Mouse (Mus musculus): Measurements from ENCODE around the gene Mex3d. TPM values are rescaled to one million over a fixed set of nuclear protein-coding genes. Genes with fewer than 3 reads are reported as not detected.

The Mex3d gene
- polyA plus RNA-seq, 1 experiment from 2014 or later = 22.7 TPM

DNA sequence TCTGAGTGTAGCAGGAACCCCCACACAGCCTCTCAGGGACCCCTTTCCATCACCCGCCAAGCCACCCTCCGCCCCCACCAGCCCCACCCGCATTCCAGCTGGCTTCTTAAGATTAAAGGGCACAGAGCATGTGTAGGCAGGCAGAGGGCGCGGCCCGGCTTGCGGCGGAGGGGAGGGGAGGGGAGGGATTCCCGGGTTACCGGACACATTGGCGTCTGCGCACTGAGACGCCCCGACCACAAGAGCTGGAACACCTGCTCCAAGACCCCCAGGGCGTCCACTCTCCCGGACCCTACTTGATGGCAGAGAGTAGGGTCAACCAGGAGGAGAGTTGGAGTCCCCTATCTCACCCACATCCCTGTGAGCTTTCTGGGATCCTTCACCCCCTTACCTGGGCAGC, 42.3 kb downstream of the Mex3d start:
- WGBS = 2% methylated on average over 16 of the region's 16 CpGs
- Histone ChIP-seq H3K9me3 (no peaks in the 10 kb centered on the region), H3K4me1 (peaks cover 38% of the 10 kb centered on the region), H3K4me3 (no peak overlapping the region), H3K27ac (replicated peaks) (no peak overlapping the region), H3K4me2 (replicated peaks) (no peak overlapping the region), H3K27me3 (peaks cover 96% of the 10 kb centered on the region), H3K36me3 (no peaks in the 10 kb centered on the region), H3K9ac (replicated peaks) (no peak overlapping the region)
- ATAC-seq (replicated peaks) = no peak

GRCm38 (mm10) chr10:80344131-80344661, 43.3 kb downstream of the Mex3d start:
- H3K9me3 ChIP-seq = no peaks in the 10 kb centered on the region
- peaks cover 92% of the 10 kb centered on the region for H3K27me3 ChIP-seq
- no peak overlapping the region for H3K4me3 ChIP-seq
- peaks cover 38% of the 10 kb centered on the region for H3K4me1 ChIP-seq
- H3K36me3 ChIP-seq = no peaks in the 10 kb centered on the region
- H3K27ac ChIP-seq (replicated peaks) = no peak overlapping the region
- no peak overlapping the region for H3K4me2 ChIP-seq (replicated peaks)
- no peak for ATAC-seq (replicated peaks)
- no peak overlapping the region for H3K9ac ChIP-seq (replicated peaks)
- WGBS = 40% methylated on average over 9 of the region's 9 CpGs

GRCm38 (mm10) chr10:80343425-80343895, 44.0 kb downstream of the Mex3d start:
- no peak overlapping the region for H3K27ac ChIP-seq (replicated peaks)

GRCm38 (mm10) chr10:80342749-80343424, 44.6 kb downstream of the Mex3d start:
- Histone ChIP-seq H3K9me3 (no peaks in the 10 kb centered on the region), H3K27ac (replicated peaks) (no peak overlapping the region), H3K27me3 (peaks cover 79% of the 10 kb centered on the region), H3K4me1 (peaks cover 30% of the 10 kb centered on the region), H3K4me3 (peak overlapping the region; percentile 36), H3K4me2 (replicated peaks) (peak overlapping the region; percentile 46), H3K36me3 (no peaks in the 10 kb centered on the region), H3K9ac (replicated peaks) (no peak overlapping the region)
- peak; percentile 78 for ATAC-seq (replicated peaks)
- under 1% methylated on average over 26 of the region's 33 CpGs for WGBS

More at GRCm38 (mm10) chr10:80343425-80343895, 44.0 kb downstream of the Mex3d start:
- Histone ChIP-seq H3K4me1 (peaks cover 34% of the 10 kb centered on the region), H3K4me2 (replicated peaks) (peak overlapping the region; percentile 46), H3K36me3 (no peaks in the 10 kb centered on the region), H3K9me3 (no peaks in the 10 kb centered on the region), H3K4me3 (peak overlapping the region; percentile 36), H3K27me3 (peaks cover 84% of the 10 kb centered on the region), H3K9ac (replicated peaks) (0 out of 2 replicates have a peak overlapping the region, but pooled peaks have one; percentile 19)
- 0 out of 2 replicates have a peak, but pooled peaks have one; percentile 4 for ATAC-seq (replicated peaks)
- WGBS = 27% methylated on average over 13 of the region's 13 CpGs

- WGBS = under 1% methylated on average over 26 of the region's 26 CpGs
- Histone ChIP-seq H3K4me2 (replicated peaks) (peak overlapping the region; percentile 46), H3K27ac (replicated peaks) (no peak overlapping the region), H3K27me3 (peaks cover 73% of the 10 kb centered on the region), H3K9ac (replicated peaks) (no peak overlapping the region), H3K9me3 (no peaks in the 10 kb centered on the region), H3K4me3 (peak overlapping the region; percentile 36), H3K36me3 (no peaks in the 10 kb centered on the region), H3K4me1 (peaks cover 25% of the 10 kb centered on the region)
- ATAC-seq (replicated peaks) = peak; percentile 27
Observed at GRCm38 (mm10) chr10:80342305-80342748, 45.1 kb downstream of the Mex3d start.

GRCm38 (mm10) chr10:80341491-80342304, 45.8 kb downstream of the Mex3d start:
- Histone ChIP-seq H3K9ac (replicated peaks) (no peak overlapping the region), H3K4me1 (peaks cover 25% of the 10 kb centered on the region), H3K4me3 (peak overlapping the region; percentile 36), H3K36me3 (no peaks in the 10 kb centered on the region), H3K9me3 (no peaks in the 10 kb centered on the region), H3K27ac (replicated peaks) (no peak overlapping the region), H3K27me3 (peaks cover 69% of the 10 kb centered on the region), H3K4me2 (replicated peaks) (peak overlapping the region; percentile 46)
- WGBS = 2% methylated on average over 47 of the region's 47 CpGs
- ATAC-seq (replicated peaks) = 0 out of 2 replicates have a peak, but pooled peaks have one; percentile 9

DNA sequence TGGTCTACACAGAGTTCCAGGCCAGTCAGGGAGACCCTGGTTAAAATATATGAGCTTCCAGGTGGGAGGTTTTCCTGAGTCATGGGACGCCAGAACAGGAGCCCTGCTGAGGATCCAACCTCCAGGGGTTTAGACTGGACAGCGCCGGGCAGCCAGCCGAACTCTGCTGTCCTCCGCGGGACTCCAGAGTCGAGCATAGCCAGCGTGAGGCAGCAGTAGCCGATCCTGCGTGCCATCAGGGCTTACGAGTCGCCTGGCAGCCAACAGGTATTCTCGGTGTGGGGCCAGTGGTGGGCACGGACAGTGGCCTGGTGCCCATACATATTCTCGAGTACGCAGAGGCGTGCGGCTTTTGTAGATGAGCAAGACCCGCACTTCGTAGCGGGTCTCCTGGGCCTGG, 46.4 kb downstream of the Mex3d start:
- WGBS = 10% methylated on average over 21 of the region's 21 CpGs
- ATAC-seq (replicated peaks) = no peak
- Histone ChIP-seq H3K27me3 (peaks cover 64% of the 10 kb centered on the region), H3K4me1 (peaks cover 25% of the 10 kb centered on the region), H3K27ac (replicated peaks) (no peak overlapping the region), H3K9ac (replicated peaks) (no peak overlapping the region), H3K36me3 (no peaks in the 10 kb centered on the region), H3K9me3 (no peaks in the 10 kb centered on the region), H3K4me2 (replicated peaks) (no peak overlapping the region), H3K4me3 (no peak overlapping the region)

DNA sequence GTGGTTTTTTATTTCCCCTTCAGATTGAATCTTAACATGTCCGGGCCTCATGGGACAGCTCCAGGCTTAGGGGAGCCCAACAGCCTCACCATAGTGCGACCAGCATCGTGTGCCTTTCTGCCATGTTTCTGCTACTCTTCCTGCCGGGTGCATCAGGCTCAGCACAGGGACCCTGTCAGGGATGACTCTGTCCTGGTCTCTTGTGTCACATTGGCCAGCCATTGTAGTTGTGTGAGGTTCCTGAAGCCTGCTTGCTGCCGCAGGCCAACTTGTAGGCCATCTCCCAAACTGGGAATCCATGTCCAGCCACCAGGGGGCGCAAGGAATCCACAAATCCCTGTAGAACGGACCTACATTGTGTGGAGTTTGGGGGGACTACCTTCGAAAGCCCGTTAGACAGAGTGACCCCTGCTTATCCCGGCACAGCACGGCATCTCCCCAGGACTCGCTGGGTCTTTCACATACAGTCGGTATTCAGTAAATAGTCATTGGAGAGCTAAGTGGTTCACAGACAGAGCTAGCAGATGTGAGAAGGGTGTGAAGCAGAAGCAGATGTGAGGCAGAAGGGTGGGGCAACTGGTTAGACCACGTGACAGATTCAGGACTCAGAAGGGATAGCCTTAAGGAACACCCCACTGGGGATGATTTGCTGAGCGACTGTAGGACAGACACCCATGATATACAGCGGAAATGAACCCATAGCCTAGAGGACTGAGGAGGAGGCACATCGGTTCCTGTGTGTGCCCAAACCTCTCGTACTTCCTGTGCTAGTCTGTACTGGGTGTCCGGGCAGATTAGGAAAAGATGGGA, 47.3 kb downstream of the Mex3d start:
- Histone ChIP-seq H3K27me3 (peaks cover 55% of the 10 kb centered on the region), H3K27ac (replicated peaks) (no peak overlapping the region)
- 24% methylated on average over 19 of the region's 19 CpGs for WGBS

DNA sequence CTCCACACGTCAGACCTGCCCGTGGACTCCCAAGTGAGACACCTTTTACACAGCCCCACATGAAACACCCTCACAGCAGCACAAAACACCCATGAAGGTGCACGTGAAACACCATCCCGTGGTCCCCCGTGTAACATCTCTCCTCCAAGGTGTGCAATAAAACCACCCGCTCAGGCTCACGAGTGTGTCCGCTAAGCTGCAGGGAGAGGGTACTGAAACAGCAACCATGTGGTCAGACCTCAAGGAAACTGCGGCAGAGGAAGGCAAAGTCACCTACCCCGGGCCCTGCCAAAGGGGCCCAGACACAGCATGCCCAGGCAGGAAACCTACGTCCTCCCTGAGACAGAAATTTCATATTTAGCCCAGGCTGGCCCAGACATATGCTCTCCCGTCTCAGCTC, 51.2 kb downstream of the Mex3d start:
- ATAC-seq (replicated peaks) = no peak
- no peaks in the 10 kb centered on the region for H3K9me3 ChIP-seq
- peaks cover 3% of the 10 kb centered on the region; the same call in 1 of the 2 replicates for H3K4me1 ChIP-seq
- H3K4me3 ChIP-seq = no peak overlapping the region
- peaks cover 23% of the 10 kb centered on the region for H3K27me3 ChIP-seq
- H3K27ac ChIP-seq (replicated peaks) = no peak overlapping the region
- H3K36me3 ChIP-seq = no peaks in the 10 kb centered on the region
- no peak overlapping the region for H3K9ac ChIP-seq (replicated peaks)
- no peak overlapping the region for H3K4me2 ChIP-seq (replicated peaks)
- 91% methylated on average over 12 of the region's 12 CpGs for WGBS

More for the DNA sequence above, 47.3 kb downstream of the Mex3d start:
- Histone ChIP-seq H3K4me1 (peaks cover 25% of the 10 kb centered on the region), H3K9ac (replicated peaks) (no peak overlapping the region), H3K36me3 (no peaks in the 10 kb centered on the region), H3K9me3 (no peaks in the 10 kb centered on the region), H3K4me3 (no peak overlapping the region), H3K4me2 (replicated peaks) (no peak overlapping the region)
- peak; percentile 36; the same call in 1 of the 2 replicates for ATAC-seq (replicated peaks)

- Histone ChIP-seq H3K9ac (replicated peaks) (no peak overlapping the region), H3K27ac (replicated peaks) (no peak overlapping the region), H3K4me1 (peaks cover 15% of the 10 kb centered on the region), H3K36me3 (no peaks in the 10 kb centered on the region), H3K9me3 (no peaks in the 10 kb centered on the region), H3K27me3 (peaks cover 7% of the 10 kb centered on the region; the same call in 1 of the 2 replicates), H3K4me3 (no peak overlapping the region), H3K4me2 (replicated peaks) (no peak overlapping the region)
- 89% methylated on average over 5 of the region's 5 CpGs for WGBS
- ATAC-seq (replicated peaks) = no peak
Observed at GRCm38 (mm10) chr10:80332525-80332989, 54.9 kb downstream of the Mex3d start.
